Mouse (Mus musculus): ENCODE results near the gene Mipol1.

- no peak for TF ChIP-seq CTCF (IDR thresholded peaks at IDR 0.05; ENCODE audit: borderline replicate concordance, insufficient read depth, low read depth, low read length)
- no peak for TF ChIP-seq POLR2A (IDR thresholded peaks at IDR 0.05; ENCODE audit: borderline replicate concordance, insufficient read depth, low read length)
These were observed 55.3 kb downstream of the Mipol1 start for GRCm38 (mm10) chr12:57285303-57286059.
